Mouse (Mus musculus): Measurements from ENCODE around the gene Atrnl1. TPM values are rescaled to one million over a fixed set of nuclear protein-coding genes. Genes with fewer than 3 reads are reported as not detected.

The Atrnl1 gene
- polyA plus RNA-seq, 1 experiment from 2014 or later: 7.8 TPM

DNA sequence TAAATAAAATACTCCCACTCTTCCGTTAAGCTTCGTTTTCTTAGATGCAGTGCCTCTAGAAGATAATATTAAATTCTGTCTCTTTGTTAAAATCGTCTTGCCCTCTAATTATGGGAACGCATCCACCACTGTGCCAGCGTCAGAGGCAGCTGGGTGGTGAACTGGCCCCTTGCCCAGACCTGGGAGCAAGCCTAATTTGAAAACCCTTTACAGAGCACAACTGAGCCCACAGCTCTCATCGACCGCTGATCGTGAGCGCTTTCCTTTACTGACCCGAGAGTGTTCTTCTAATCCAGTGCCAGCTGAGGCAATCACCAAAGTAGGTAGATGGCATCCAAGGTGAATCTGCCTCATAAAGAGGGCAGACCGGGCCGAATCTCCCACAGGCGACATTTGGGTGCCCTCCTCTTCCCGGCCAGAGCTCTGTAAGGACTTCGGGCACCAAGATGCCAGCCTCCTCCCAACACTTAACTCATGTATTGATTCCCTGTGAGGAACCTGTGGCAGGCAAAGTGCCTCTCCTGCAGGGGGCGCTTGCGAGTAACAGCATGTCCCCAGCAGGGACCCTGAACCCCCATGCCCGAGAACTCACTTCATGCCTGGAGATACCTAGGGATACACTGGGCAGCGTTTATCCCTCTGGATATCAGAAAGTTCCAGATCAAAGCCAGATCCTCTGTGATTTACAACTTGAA lies 507.5 kb downstream of the Atrnl1 start:
- H3K4me3 ChIP-seq (ENCODE audit: low read depth, low read length): no peak overlapping the region
- no peaks in the 10 kb centered on the region for H3K27me3 ChIP-seq (ENCODE audit: control insufficient read depth, insufficient read depth, low read length)
- no peaks in the 10 kb centered on the region for H3K36me3 ChIP-seq (replicated peaks; ENCODE audit: control insufficient read depth, insufficient read depth, low read depth, low read length)
- no peak overlapping the region for H3K27ac ChIP-seq (replicated peaks; ENCODE audit: low read depth, low read length)
- no peak for ATAC-seq (replicated peaks; ENCODE audit: insufficient number of reproducible peaks, low FRiP score, low TSS enrichment, low read depth)
- H3K9ac ChIP-seq (replicated peaks; ENCODE audit: low read length): no peak overlapping the region
- H3K4me1 ChIP-seq (ENCODE audit: control insufficient read depth, insufficient read depth, low read length): peaks cover 3% of the 10 kb centered on the region
- 92% methylated on average over 19 of the region's 19 CpGs for WGBS
- DNase-seq (ENCODE audit: low spot score): no peak
- H3K9me3 ChIP-seq (replicated peaks; ENCODE audit: control insufficient read depth, low read length): no peaks in the 10 kb centered on the region
- no peak overlapping the region for H3K4me2 ChIP-seq (ENCODE audit: low read depth, low read length)

DNA sequence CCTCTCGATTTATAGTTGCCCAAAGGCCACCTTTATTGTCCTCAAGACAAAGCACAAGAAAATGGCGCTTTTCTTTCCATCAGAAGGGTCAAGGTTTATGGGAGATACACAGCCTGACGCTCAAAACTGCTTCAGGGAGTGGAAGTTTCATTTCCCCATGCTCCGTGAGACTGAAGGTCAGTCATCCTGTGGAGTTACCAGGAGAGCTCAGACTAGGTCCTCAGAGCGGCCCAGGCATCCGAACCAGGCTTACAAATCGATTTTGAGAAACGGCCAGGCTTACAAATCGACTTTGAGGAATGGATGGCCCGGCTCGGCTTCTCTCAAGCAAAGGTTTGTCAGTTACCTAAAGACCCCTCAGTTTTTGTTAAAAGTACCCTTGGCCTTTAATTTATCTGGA lies 508.0 kb downstream of the Atrnl1 start:
- ATAC-seq (replicated peaks; ENCODE audit: insufficient number of reproducible peaks, low FRiP score, low TSS enrichment, low read depth): no peak
- WGBS: 88% methylated on average over 11 of the region's 11 CpGs

DNA sequence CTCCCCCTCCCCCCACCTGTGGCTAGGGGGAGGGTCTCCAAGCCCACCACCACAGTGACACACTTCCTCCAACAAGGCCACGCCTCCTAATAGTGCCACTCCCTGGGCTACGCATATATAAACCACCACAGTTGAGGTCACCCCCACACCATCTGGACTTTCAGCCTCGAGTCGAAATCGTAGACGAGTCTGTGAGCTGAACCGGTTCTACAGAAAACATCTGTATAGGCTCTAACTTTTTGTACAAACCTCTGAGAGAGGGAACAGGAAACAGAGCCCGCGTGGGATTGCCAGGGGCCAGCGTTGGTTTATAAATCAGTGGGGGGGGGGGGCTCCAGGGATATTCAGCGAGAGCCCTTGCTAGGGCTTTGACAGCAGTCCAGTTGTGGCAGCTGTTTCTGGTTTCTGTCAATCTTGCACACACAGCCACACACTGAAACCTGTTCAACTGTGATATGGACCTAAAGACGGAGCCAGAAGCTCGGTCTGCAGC lies 508.9 kb downstream of the Atrnl1 start:
- DNase-seq (ENCODE audit: low spot score): peak; percentile 80
- 24% methylated on average over 13 of the region's 13 CpGs for WGBS
- no peaks in the 10 kb centered on the region for H3K9me3 ChIP-seq (replicated peaks; ENCODE audit: control insufficient read depth, low read length)
- H3K27me3 ChIP-seq (ENCODE audit: control insufficient read depth, insufficient read depth, low read length): no peaks in the 10 kb centered on the region
- H3K4me2 ChIP-seq (ENCODE audit: low read depth, low read length): peak overlapping the region; percentile 16; the same call in 1 of the 2 replicates
- H3K9ac ChIP-seq (replicated peaks; ENCODE audit: low read length): no peak overlapping the region
- ATAC-seq (replicated peaks; ENCODE audit: insufficient number of reproducible peaks, low FRiP score, low TSS enrichment, low read depth): peak; percentile 76
- peaks cover 3% of the 10 kb centered on the region for H3K4me1 ChIP-seq (ENCODE audit: control insufficient read depth, insufficient read depth, low read length)
- no peaks in the 10 kb centered on the region for H3K36me3 ChIP-seq (replicated peaks; ENCODE audit: control insufficient read depth, insufficient read depth, low read depth, low read length)
- no peak overlapping the region for H3K4me3 ChIP-seq (ENCODE audit: low read depth, low read length)
- H3K27ac ChIP-seq (replicated peaks; ENCODE audit: low read depth, low read length): peak overlapping the region; percentile 56

More for the DNA sequence above, 508.0 kb downstream of the Atrnl1 start:
- Histone ChIP-seq H3K27ac (replicated peaks; ENCODE audit: low read depth, low read length) (no peak overlapping the region), H3K9me3 (replicated peaks; ENCODE audit: control insufficient read depth, low read length) (no peaks in the 10 kb centered on the region), H3K4me1 (ENCODE audit: control insufficient read depth, insufficient read depth, low read length) (peaks cover 3% of the 10 kb centered on the region), H3K9ac (replicated peaks; ENCODE audit: low read length) (no peak overlapping the region), H3K4me3 (ENCODE audit: low read depth, low read length) (no peak overlapping the region), H3K4me2 (ENCODE audit: low read depth, low read length) (no peak overlapping the region), H3K27me3 (ENCODE audit: control insufficient read depth, insufficient read depth, low read length) (no peaks in the 10 kb centered on the region), H3K36me3 (replicated peaks; ENCODE audit: control insufficient read depth, insufficient read depth, low read depth, low read length) (no peaks in the 10 kb centered on the region)
- DNase-seq (ENCODE audit: low spot score): no peak

DNA sequence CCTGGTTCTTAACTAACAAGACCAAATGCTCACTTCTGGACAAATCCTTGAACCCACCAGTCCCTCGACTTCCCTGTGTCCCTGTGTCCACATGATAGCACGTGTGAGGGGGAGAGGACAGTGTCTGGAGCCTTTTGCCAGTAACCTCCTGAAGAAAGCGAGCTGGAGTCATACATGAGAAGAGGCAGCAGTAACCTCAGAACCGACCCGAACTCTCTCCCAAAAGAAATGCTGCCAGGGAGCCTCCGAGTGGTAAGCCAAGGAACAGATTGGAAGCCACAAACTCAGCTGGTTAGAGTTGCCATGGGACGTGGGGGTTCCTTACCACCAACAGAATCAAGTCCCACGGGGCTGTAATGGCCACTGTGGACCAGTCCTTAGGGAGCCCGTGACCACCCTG lies 509.8 kb downstream of the Atrnl1 start:
- peaks cover 3% of the 10 kb centered on the region for H3K4me1 ChIP-seq (ENCODE audit: control insufficient read depth, insufficient read depth, low read length)
- H3K27ac ChIP-seq (replicated peaks; ENCODE audit: low read depth, low read length): no peak overlapping the region
- H3K27me3 ChIP-seq (ENCODE audit: control insufficient read depth, insufficient read depth, low read length): no peaks in the 10 kb centered on the region
- ATAC-seq (replicated peaks; ENCODE audit: insufficient number of reproducible peaks, low FRiP score, low TSS enrichment, low read depth): no peak
- H3K36me3 ChIP-seq (replicated peaks; ENCODE audit: control insufficient read depth, insufficient read depth, low read depth, low read length): no peaks in the 10 kb centered on the region
- H3K9ac ChIP-seq (replicated peaks; ENCODE audit: low read length): no peak overlapping the region
- DNase-seq (ENCODE audit: low spot score): no peak
- 87% methylated on average over 9 of the region's 9 CpGs for WGBS
- H3K4me2 ChIP-seq (ENCODE audit: low read depth, low read length): no peak overlapping the region
- H3K4me3 ChIP-seq (ENCODE audit: low read depth, low read length): no peak overlapping the region
- no peaks in the 10 kb centered on the region for H3K9me3 ChIP-seq (replicated peaks; ENCODE audit: control insufficient read depth, low read length)

DNA sequence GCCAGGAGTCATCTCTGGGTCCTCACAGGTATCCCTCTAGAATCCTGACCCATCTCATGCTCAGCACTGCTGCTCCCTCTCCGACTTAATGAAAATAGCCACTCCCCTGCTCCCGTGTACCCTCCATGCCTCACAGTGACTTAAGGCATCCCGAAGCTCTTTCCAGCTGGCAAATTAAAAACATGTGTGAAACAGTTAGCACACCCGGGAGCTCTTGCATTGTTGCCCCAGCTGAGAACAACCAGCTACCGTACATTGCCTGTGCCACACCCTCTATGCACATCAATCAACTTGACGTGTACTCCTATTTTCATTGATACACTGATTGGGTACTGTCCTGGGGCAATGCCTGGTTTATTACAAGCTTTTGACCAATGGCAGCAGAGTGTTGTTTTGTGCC lies 510.8 kb downstream of the Atrnl1 start:
- Histone ChIP-seq H3K4me2 (ENCODE audit: low read depth, low read length) (no peak overlapping the region), H3K4me3 (ENCODE audit: low read depth, low read length) (no peak overlapping the region), H3K27me3 (ENCODE audit: control insufficient read depth, insufficient read depth, low read length) (no peaks in the 10 kb centered on the region), H3K27ac (replicated peaks; ENCODE audit: low read depth, low read length) (no peak overlapping the region), H3K9me3 (replicated peaks; ENCODE audit: control insufficient read depth, low read length) (no peaks in the 10 kb centered on the region), H3K9ac (replicated peaks; ENCODE audit: low read length) (no peak overlapping the region), H3K4me1 (ENCODE audit: control insufficient read depth, insufficient read depth, low read length) (peaks cover 3% of the 10 kb centered on the region), H3K36me3 (replicated peaks; ENCODE audit: control insufficient read depth, insufficient read depth, low read depth, low read length) (no peaks in the 10 kb centered on the region)
- DNase-seq (ENCODE audit: low spot score): peak; percentile 82
- 31% methylated on average over 6 of the region's 6 CpGs for WGBS
- ATAC-seq (replicated peaks; ENCODE audit: insufficient number of reproducible peaks, low FRiP score, low TSS enrichment, low read depth): no peak

DNA sequence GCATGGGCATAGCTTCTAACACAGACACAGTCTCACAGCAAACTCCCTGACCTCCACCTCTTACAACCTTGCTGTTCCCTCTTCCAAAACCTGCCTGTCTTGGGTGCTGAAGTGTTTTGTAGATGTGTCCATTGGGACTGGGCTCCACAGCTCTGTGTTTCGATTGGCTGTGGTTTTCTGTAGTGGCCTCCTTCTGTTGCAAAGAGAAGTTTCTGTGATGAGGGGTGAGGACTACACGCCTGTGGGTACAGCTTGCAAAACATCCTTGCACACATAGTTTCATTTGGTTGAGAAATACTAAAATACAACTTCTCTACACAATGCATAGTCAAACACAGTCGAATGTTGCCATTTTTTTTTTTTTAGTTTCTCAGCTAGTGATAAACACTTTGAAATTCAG lies 512.8 kb downstream of the Atrnl1 start:
- ATAC-seq (replicated peaks; ENCODE audit: insufficient number of reproducible peaks, low FRiP score, low TSS enrichment, low read depth): no peak
- Histone ChIP-seq H3K27me3 (ENCODE audit: control insufficient read depth, insufficient read depth, low read length) (no peaks in the 10 kb centered on the region), H3K4me2 (ENCODE audit: low read depth, low read length) (no peak overlapping the region), H3K4me3 (ENCODE audit: low read depth, low read length) (no peak overlapping the region), H3K4me1 (ENCODE audit: control insufficient read depth, insufficient read depth, low read length) (peaks cover 3% of the 10 kb centered on the region), H3K36me3 (replicated peaks; ENCODE audit: control insufficient read depth, insufficient read depth, low read depth, low read length) (no peaks in the 10 kb centered on the region), H3K27ac (replicated peaks; ENCODE audit: low read depth, low read length) (no peak overlapping the region), H3K9me3 (replicated peaks; ENCODE audit: control insufficient read depth, low read length) (no peaks in the 10 kb centered on the region), H3K9ac (replicated peaks; ENCODE audit: low read length) (no peak overlapping the region)
- DNase-seq (ENCODE audit: low spot score): no peak
- 92% methylated on average over 3 of the region's 3 CpGs for WGBS

DNA sequence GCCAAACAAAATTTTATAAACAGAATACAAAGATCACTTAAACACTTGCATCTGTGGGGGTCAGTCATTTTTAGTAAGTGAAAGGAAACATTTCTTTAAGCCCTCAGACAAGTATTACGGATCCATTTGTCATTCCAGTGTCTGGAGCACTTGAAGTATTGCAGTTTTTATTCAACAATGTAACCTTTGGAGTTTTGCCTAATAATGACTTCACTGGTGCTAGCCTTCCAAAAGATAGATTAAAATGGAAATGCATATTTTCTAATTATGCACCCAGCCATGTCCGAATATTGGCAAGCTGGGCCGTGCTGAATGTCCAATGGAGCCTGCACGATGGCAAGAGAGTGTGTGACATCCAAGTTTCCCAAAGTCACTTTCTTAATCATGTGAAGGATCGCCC lies 513.7 kb downstream of the Atrnl1 start:
- Histone ChIP-seq H3K27me3 (ENCODE audit: control insufficient read depth, insufficient read depth, low read length) (no peaks in the 10 kb centered on the region), H3K4me1 (ENCODE audit: control insufficient read depth, insufficient read depth, low read length) (peaks cover 3% of the 10 kb centered on the region), H3K27ac (replicated peaks; ENCODE audit: low read depth, low read length) (no peak overlapping the region), H3K4me3 (ENCODE audit: low read depth, low read length) (no peak overlapping the region), H3K9ac (replicated peaks; ENCODE audit: low read length) (no peak overlapping the region), H3K4me2 (ENCODE audit: low read depth, low read length) (no peak overlapping the region), H3K9me3 (replicated peaks; ENCODE audit: control insufficient read depth, low read length) (no peaks in the 10 kb centered on the region), H3K36me3 (replicated peaks; ENCODE audit: control insufficient read depth, insufficient read depth, low read depth, low read length) (no peaks in the 10 kb centered on the region)
- DNase-seq (ENCODE audit: low spot score) (no peak), ATAC-seq (replicated peaks; ENCODE audit: insufficient number of reproducible peaks, low FRiP score, low TSS enrichment, low read depth) (no peak)
- 89% methylated on average over 5 of the region's 5 CpGs for WGBS

DNA sequence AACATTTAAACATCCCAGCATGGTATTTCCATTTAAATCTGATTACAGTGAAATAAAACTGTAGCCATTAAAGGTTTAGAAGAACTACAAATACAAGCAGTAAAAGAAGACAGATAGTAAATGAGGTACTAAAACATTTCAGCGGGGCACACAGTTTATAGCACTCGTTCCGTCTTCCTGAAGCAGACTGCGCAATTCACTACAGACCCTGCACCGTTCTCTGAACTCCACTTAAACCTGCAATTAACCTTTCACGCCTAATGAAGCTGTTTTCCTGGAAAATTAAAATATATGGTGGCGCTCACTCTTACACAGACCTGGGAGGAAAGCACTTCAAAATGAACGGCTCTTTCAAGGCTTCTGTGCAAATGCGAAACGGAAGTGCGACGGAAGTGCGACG lies 514.2 kb downstream of the Atrnl1 start:
- no peak for DNase-seq (ENCODE audit: low spot score)
- WGBS: 86% methylated on average over 14 of the region's 14 CpGs

More for the DNA sequence above, 514.2 kb downstream of the Atrnl1 start:
- peaks cover 3% of the 10 kb centered on the region for H3K4me1 ChIP-seq (ENCODE audit: control insufficient read depth, insufficient read depth, low read length)
- no peak overlapping the region for H3K9ac ChIP-seq (replicated peaks; ENCODE audit: low read length)
- H3K4me2 ChIP-seq (ENCODE audit: low read depth, low read length): no peak overlapping the region
- no peak overlapping the region for H3K27ac ChIP-seq (replicated peaks; ENCODE audit: low read depth, low read length)
- ATAC-seq (replicated peaks; ENCODE audit: insufficient number of reproducible peaks, low FRiP score, low TSS enrichment, low read depth): no peak
- no peaks in the 10 kb centered on the region for H3K9me3 ChIP-seq (replicated peaks; ENCODE audit: control insufficient read depth, low read length)
- H3K36me3 ChIP-seq (replicated peaks; ENCODE audit: control insufficient read depth, insufficient read depth, low read depth, low read length): no peaks in the 10 kb centered on the region
- H3K4me3 ChIP-seq (ENCODE audit: low read depth, low read length): no peak overlapping the region
- no peaks in the 10 kb centered on the region for H3K27me3 ChIP-seq (ENCODE audit: control insufficient read depth, insufficient read depth, low read length)
